Mouse (Mus musculus) layer of hippocampus, adult 8-10 months (tissue): ENCODE measurements around the gene Capzb. TPM values are rescaled to one million over a fixed set of nuclear protein-coding genes. Genes with fewer than 3 reads are reported as not detected.

Source experiments
- microRNA-seq, 2 experiments: library from miRNA; unstranded; fragments of <30 nt; microRNA quantifications; one replicate each; pipeline ENCODE4 v1.2.0; 2022
- total RNA-seq, 4 experiments: library from RNA; stranded (reverse); gene quantifications; 2 replicates each; pipeline ENCODE4 v1.2.4; 2022

The Capzb gene
- total RNA-seq, 4 experiments from 2014 or later = 355 to 394 (median 369) TPM

Small RNAs within 50 kb of the gene (microRNA-seq; reads per million reads assigned to microRNA genes)
- gene Gm24245 (0 reads per million in 2 experiments), gene Gm25732 (0 to 0.32 reads per million in 2 experiments)

Other genes with a start within 250 kb of the Capzb start
- not detected for gene Rnf186, start 225.8 kb upstream of the Capzb start, total RNA-seq
- 1 to 10 TPM; 2.3 to 5.4 (median 4.1) TPM for gene Tmco4, start 220.0 kb upstream of the Capzb start, total RNA-seq
- 1 to 10 TPM; 7.0 to 8.3 (median 8.0) TPM for gene Htr6, start 117.3 kb upstream of the Capzb start, total RNA-seq
- gene Nbl1, start 99.9 kb upstream of the Capzb start, total RNA-seq = 10 to 100 TPM; 72.3 to 84.6 (median 79.2) TPM
- gene Minos1, start 61.8 kb upstream of the Capzb start, total RNA-seq = 100 to 1,000 TPM; 187 to 234 (median 208) TPM
- 10 to 100 TPM; 13.0 to 17.7 (median 16.4) TPM for gene Pqlc2, start 117.8 kb downstream of the Capzb start, total RNA-seq
- 10 to 100 TPM; 25.5 to 34.0 (median 30.5) TPM for gene Akr7a5, start 117.8 kb downstream of the Capzb start, total RNA-seq
- gene Mrto4, start 159.7 kb downstream of the Capzb start, total RNA-seq = 10 to 100 TPM; 48.6 to 50.9 (median 49.8) TPM
- gene Emc1, start 159.7 kb downstream of the Capzb start, total RNA-seq = 10 to 100 TPM; 87.6 to 97.3 (median 92.2) TPM
- 100 to 1,000 TPM; 155 to 193 (median 170) TPM for gene Ubr4, start 159.7 kb downstream of the Capzb start, total RNA-seq